Mouse (Mus musculus): ENCODE results near the gene Bco1.
A peak's percentile ranks its signal among the peaks of the same experiment; 100 is the strongest.

The Bco1 gene

GRCm38 (mm10) chr8:117089802-117090201, 5.9 kb upstream of the Bco1 start:
- no peak for DNase-seq (ENCODE audit: low spot score)

GRCm38 (mm10) chr8:117094053-117094452, 1.6 kb upstream of the Bco1 start:
- no peak for DNase-seq (ENCODE audit: low spot score)

GRCm38 (mm10) chr8:117097051-117097563, 1.5 kb downstream of the Bco1 start:
- no peak for DNase-seq (ENCODE audit: low spot score)

- DNase-seq (ENCODE audit: low spot score), result no peak
Observed at GRCm38 (mm10) chr8:117097564-117098191, 2.0 kb downstream of the Bco1 start.

- DNase-seq (ENCODE audit: low spot score), result peak; percentile 45
Observed at GRCm38 (mm10) chr8:117107533-117107932, 11.9 kb downstream of the Bco1 start.

GRCm38 (mm10) chr8:117109018-117109711, 13.5 kb downstream of the Bco1 start:
- DNase-seq (ENCODE audit: low spot score), result no peak

- peak; percentile 22 for DNase-seq (ENCODE audit: low spot score)
Observed at GRCm38 (mm10) chr8:117109801-117110390, 14.2 kb downstream of the Bco1 start.

GRCm38 (mm10) chr8:117111641-117112040, 16.0 kb downstream of the Bco1 start:
- DNase-seq (ENCODE audit: low spot score), result no peak

GRCm38 (mm10) chr8:117112261-117112660, 16.6 kb downstream of the Bco1 start:
- no peak for DNase-seq (ENCODE audit: low spot score)

- DNase-seq (ENCODE audit: low spot score), result no peak
Observed at GRCm38 (mm10) chr8:117115094-117115493, 19.4 kb downstream of the Bco1 start.

GRCm38 (mm10) chr8:117115676-117116446, 20.2 kb downstream of the Bco1 start:
- peak; percentile 9 for DNase-seq (ENCODE audit: low spot score)

GRCm38 (mm10) chr8:117116534-117116933, 20.9 kb downstream of the Bco1 start:
- no peak for DNase-seq (ENCODE audit: low spot score)

- DNase-seq (ENCODE audit: low spot score), result no peak
Observed at GRCm38 (mm10) chr8:117118409-117118808, 22.8 kb downstream of the Bco1 start.

GRCm38 (mm10) chr8:117121277-117121676, 25.6 kb downstream of the Bco1 start:
- DNase-seq (ENCODE audit: low spot score), result peak; percentile 11

GRCm38 (mm10) chr8:117123850-117124633, 28.4 kb downstream of the Bco1 start:
- DNase-seq (ENCODE audit: low spot score), result no peak

- DNase-seq (ENCODE audit: low spot score), result no peak
Observed at GRCm38 (mm10) chr8:117125854-117126253, 30.2 kb downstream of the Bco1 start.

GRCm38 (mm10) chr8:117126411-117126810, 30.8 kb downstream of the Bco1 start:
- no peak for DNase-seq (ENCODE audit: low spot score)

GRCm38 (mm10) chr8:117127063-117127462, 31.4 kb downstream of the Bco1 start:
- no peak for DNase-seq (ENCODE audit: low spot score)

- DNase-seq (ENCODE audit: low spot score), result no peak
Observed at GRCm38 (mm10) chr8:117133702-117134101, 38.0 kb downstream of the Bco1 start.

GRCm38 (mm10) chr8:117136351-117136750, 40.7 kb downstream of the Bco1 start:
- DNase-seq (ENCODE audit: low spot score), result no peak

- no peak for DNase-seq (ENCODE audit: low spot score)
Observed at GRCm38 (mm10) chr8:117136763-117137162, 41.1 kb downstream of the Bco1 start.

- no peak for DNase-seq (ENCODE audit: low spot score)
Observed at GRCm38 (mm10) chr8:117137357-117137756, 41.7 kb downstream of the Bco1 start.

Data from spleen, adult 12 weeks (tissue).